Mouse (Mus musculus) ovary, adult 18-20 months (tissue): Measurements from ENCODE around the gene Gm28539.
A peak's percentile ranks its signal among the peaks of the same experiment; 100 is the strongest.
"Not testable (repeated sequence)": the region's sequence is repeated elsewhere in the genome, so short reads cannot be mapped to it uniquely, and the experiment has no call there.

Experiments
- DNase-seq: peaks from one replicate; pipeline ENCODE4 v3.0.0; 2022; ENCODE audit warnings: low spot score, mixed read lengths

Gene Gm28539

GRCm38 (mm10) chr16:18858551-18858950 is 22.2 kb downstream of the Gm28539 start:
- no peak for DNase-seq

GRCm38 (mm10) chr16:18860186-18860585 is 23.8 kb downstream of the Gm28539 start:
- DNase-seq, result peak; percentile 54

- DNase-seq, result not testable (repeated sequence)
Observed at GRCm38 (mm10) chr16:18870495-18870894, 34.1 kb downstream of the Gm28539 start.

GRCm38 (mm10) chr16:18876091-18876441 is 39.7 kb downstream of the Gm28539 start:
- no peak for DNase-seq

GRCm38 (mm10) chr16:18876442-18877308 is 40.3 kb downstream of the Gm28539 start, which contains the start of the genes Mrpl40 and Hira:
Mrpl40 (minus strand) TSS chr16:18876862.
Hira (plus strand) TSS chr16:18877037.
- peak; percentile 95 for DNase-seq

- DNase-seq, result peak; percentile 25
Observed at GRCm38 (mm10) chr16:18877386-18878090, 41.2 kb downstream of the Gm28539 start.

GRCm38 (mm10) chr16:18878091-18878720 is 41.8 kb downstream of the Gm28539 start:
- DNase-seq, result no peak

GRCm38 (mm10) chr16:18884044-18884443 is 47.7 kb downstream of the Gm28539 start:
- no peak for DNase-seq

- DNase-seq, result no peak
Observed at GRCm38 (mm10) chr16:18893840-18894372, 57.5 kb downstream of the Gm28539 start.

GRCm38 (mm10) chr16:18895249-18895648 is 58.9 kb downstream of the Gm28539 start:
- no peak for DNase-seq

- DNase-seq, result peak; percentile 8
Observed at GRCm38 (mm10) chr16:18896429-18896828, 60.0 kb downstream of the Gm28539 start.

GRCm38 (mm10) chr16:18905648-18906047 is 69.3 kb downstream of the Gm28539 start:
- DNase-seq, result no peak

GRCm38 (mm10) chr16:18916064-18916463 is 79.7 kb downstream of the Gm28539 start:
- DNase-seq, result no peak

- DNase-seq, result no peak
Observed at GRCm38 (mm10) chr16:18921771-18922170, 85.4 kb downstream of the Gm28539 start.

- DNase-seq, result no peak
Observed at GRCm38 (mm10) chr16:18927963-18928362, 91.6 kb downstream of the Gm28539 start.

- no peak for DNase-seq
Observed at GRCm38 (mm10) chr16:18938321-18939082, 102.1 kb downstream of the Gm28539 start.

- DNase-seq, result no peak
Observed at GRCm38 (mm10) chr16:18943906-18944305, 107.5 kb downstream of the Gm28539 start.

- DNase-seq, result no peak
Observed at GRCm38 (mm10) chr16:18948941-18949340, 112.6 kb downstream of the Gm28539 start.

GRCm38 (mm10) chr16:18950351-18950750 is 114.0 kb downstream of the Gm28539 start:
- DNase-seq, result no peak

GRCm38 (mm10) chr16:18952813-18953212 is 116.4 kb downstream of the Gm28539 start:
- no peak for DNase-seq

- no peak for DNase-seq
Observed at GRCm38 (mm10) chr16:18955070-18955469, 118.7 kb downstream of the Gm28539 start.

- DNase-seq, result no peak
Observed at GRCm38 (mm10) chr16:18963486-18963885, 127.1 kb downstream of the Gm28539 start.
